Mouse (Mus musculus) liver, adult 2 months (tissue): Measurements from ENCODE around the gene Shroom1.

Experiments used
- CTCF ChIP-seq: fragments of 200-500 bp; IDR thresholded peaks from 2 replicates; pipeline ENCODE4 v1.5.1; 2011; ENCODE audit warnings: low read depth, low read length, control low read depth
- POLR2A ChIP-seq: fragments of 200-500 bp; IDR thresholded peaks from 2 replicates; pipeline ENCODE4 v1.6.1; 2011; ENCODE audit warnings: low read length, control low read depth; ENCODE audit not compliant: insufficient read depth; ENCODE audit errors: extremely low read depth

DNA sequence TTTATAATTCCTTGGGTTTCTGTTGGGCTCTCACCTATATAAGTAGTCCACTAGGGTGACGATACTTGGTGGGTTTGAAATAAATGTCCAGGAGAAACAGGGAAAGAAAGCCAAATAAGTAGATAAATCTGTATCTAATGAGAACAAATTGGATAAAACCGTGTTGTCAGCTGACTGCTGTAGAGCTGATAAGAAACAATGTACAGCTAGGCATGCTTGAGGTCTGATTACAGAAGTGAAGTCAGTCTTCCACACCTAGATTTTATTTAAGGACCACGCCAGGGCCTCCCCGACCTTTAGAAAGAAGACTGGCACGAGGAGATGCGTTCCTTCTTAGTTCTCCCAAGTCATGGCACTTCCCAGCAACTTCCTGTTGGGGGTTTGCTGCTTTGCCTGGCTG lies 23.9 kb upstream of the Shroom1 start:
- TF ChIP-seq CTCF (no peak), POLR2A (no peak)
